Comparison of ENCODE assay signal across 25 mouse cellular contexts in the genomic region with DNA sequence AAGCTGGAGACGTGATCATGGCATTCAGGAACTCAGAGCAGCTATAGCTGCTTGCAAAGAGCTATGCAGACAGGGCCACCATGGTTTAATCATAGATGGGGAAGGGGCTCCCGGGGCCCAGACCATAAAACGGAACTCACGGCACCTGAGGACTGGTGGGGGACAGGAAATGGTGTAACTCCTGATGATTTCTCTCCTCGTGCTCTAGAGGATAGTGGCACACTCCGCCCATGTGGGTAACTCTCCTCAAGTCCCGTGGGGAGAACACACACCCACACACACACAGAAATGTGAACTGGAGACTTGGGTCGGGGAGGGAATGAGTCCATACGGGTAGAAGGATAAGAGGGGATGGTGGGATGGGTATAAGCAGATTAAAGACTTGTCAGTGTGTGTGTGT. TPM values are rescaled to one million over a fixed set of nuclear protein-coding genes. Genes with fewer than 3 reads are reported as not detected.
A peak's percentile ranks its signal among the peaks of the same experiment; 100 is the strongest.
DNase-seq lines count a peak whose midpoint lies in the region; ATAC-seq lines count a peak whose summit lies in the region.
"Had no signal": no experiment of that assay in that cellular context is flagged by ENCODE, and none has a peak within 500 bp of the region (broad histone marks: within the 10 kb centered on the region; RNA-seq: fewer than 3 reads in every experiment).

No protein-coding gene starts in this region.

- no peaks in the 10 kb centered on the region for H3K9me3 ChIP-seq in embryonic facial prominence, embryonic 12.5 days
- H3K9me3 ChIP-seq in embryonic facial prominence, embryonic 10.5 days: no peaks in the 10 kb centered on the region
- H3K9me3 ChIP-seq in forebrain, embryonic 12.5 days: no peaks in the 10 kb centered on the region
- H3K9me3 ChIP-seq: G1E had no signal

- no peak overlapping the region for H3K4me2 ChIP-seq in embryonic facial prominence, embryonic 12.5 days (replicated peaks)
- H3K4me2 ChIP-seq in forebrain, embryonic 12.5 days: no peak overlapping the region

- no peaks in the 10 kb centered on the region for H3K4me1 ChIP-seq in embryonic facial prominence, embryonic 12.5 days
- no peaks in the 10 kb centered on the region for H3K4me1 ChIP-seq in embryonic facial prominence, embryonic 10.5 days
- no peaks in the 10 kb centered on the region for H3K4me1 ChIP-seq in forebrain, embryonic 12.5 days

- 83% methylated on average over 9 of the region's 9 CpGs for WGBS in embryonic facial prominence, embryonic 12.5 days
- 85% methylated on average over 9 of the region's 9 CpGs for WGBS in embryonic facial prominence, embryonic 10.5 days
- 86% methylated on average over 9 of the region's 9 CpGs for WGBS in forebrain, embryonic 12.5 days

- DNase-seq in embryonic facial prominence, embryonic 10.5 days (ENCODE audit: low spot score): no peak
- DNase-seq in ES-CJ7 (ENCODE audit: low read depth, low spot score): peak; percentile 36
- peak; percentile 84 for DNase-seq in R1 (ENCODE audit: low read depth, low spot score)
- peak; percentile 52 for DNase-seq in ZHBTc4 (ENCODE audit: low read depth, low spot score)
- DNase-seq in cerebellum, adult 11 months: no peak
- no peak for DNase-seq in left cerebral cortex, adult 11 months (ENCODE audit: low spot score)
- DNase-seq: adrenal gland, adult 2 months; adrenal gland, adult 8-10 months; adrenal gland, postnatal 10 days; adrenal gland, postnatal 14 days; adrenal gland, postnatal 25 days; adrenal gland, postnatal 36 days; B cell, adult 2 months; cerebellum, adult 11-12 months; cerebellum, adult 18-20 months; cerebellum, adult 2 months; cerebellum, adult 8-10 months; cerebellum, adult 9-10 months had no signal

- no peaks in the 10 kb centered on the region for H3K36me3 ChIP-seq in embryonic facial prominence, embryonic 12.5 days
- no peaks in the 10 kb centered on the region for H3K36me3 ChIP-seq in embryonic facial prominence, embryonic 10.5 days (replicated peaks)
- H3K36me3 ChIP-seq in forebrain, embryonic 12.5 days (replicated peaks): no peaks in the 10 kb centered on the region
- H3K36me3 ChIP-seq: G1E had no signal

- no peaks in the 10 kb centered on the region for H3K27me3 ChIP-seq in embryonic facial prominence, embryonic 12.5 days
- H3K27me3 ChIP-seq in embryonic facial prominence, embryonic 10.5 days (replicated peaks; ENCODE audit: low read depth, poor library complexity, severe bottlenecking): no peaks in the 10 kb centered on the region
- no peaks in the 10 kb centered on the region for H3K27me3 ChIP-seq in forebrain, embryonic 12.5 days
- H3K27me3 ChIP-seq: CH12.LX, Patski had no signal

- no peak overlapping the region for H3K9ac ChIP-seq in embryonic facial prominence, embryonic 12.5 days
- H3K9ac ChIP-seq in forebrain, embryonic 12.5 days: no peak overlapping the region

- no peak overlapping the region for H3K27ac ChIP-seq in embryonic facial prominence, embryonic 12.5 days
- H3K27ac ChIP-seq in embryonic facial prominence, embryonic 10.5 days (replicated peaks): no peak overlapping the region
- no peak overlapping the region for H3K27ac ChIP-seq in forebrain, embryonic 12.5 days

- ATAC-seq in embryonic facial prominence, embryonic 12.5 days (ENCODE audit: insufficient number of reproducible peaks, insufficient read depth, low FRiP score, low TSS enrichment): 0 out of 2 replicates have a peak, but pooled peaks have one; percentile 22
- ATAC-seq in forebrain, embryonic 12.5 days (ENCODE audit: low FRiP score): no peak
- ATAC-seq: activated CD4-positive, CD25-positive, alpha-beta regulatory T cell, adult 4 months; CD4-positive, CD25-positive, alpha-beta regulatory T cell, adult 4 months; Patski had no signal

- H3K4me3 ChIP-seq in embryonic facial prominence, embryonic 12.5 days: no peak overlapping the region
- H3K4me3 ChIP-seq in embryonic facial prominence, embryonic 10.5 days: no peak overlapping the region
- no peak overlapping the region for H3K4me3 ChIP-seq in forebrain, embryonic 12.5 days (replicated peaks)

RNA-seq across cellular contexts. Expression of a gene that starts 20.2 kb away (rescaled TPM):
- polyA plus RNA-seq in embryonic facial prominence, embryonic 12.5 days (2016; fragmentation: Nextera tagmentation; extraction: Ambion mirVana): 3.4 and 3.7 TPM in 2 replicates
- polyA plus RNA-seq in embryonic facial prominence, embryonic 10.5 days (2016; fragmentation: Nextera tagmentation; extraction: Ambion mirVana): 0.59 and 0.74 TPM in 2 replicates
- 2.7 and 2.9 TPM in 2 replicates for polyA plus RNA-seq in forebrain, embryonic 12.5 days (2016; fragmentation: Nextera tagmentation; extraction: Ambion mirVana)

Comparison
In these comparisons a context has a peak if more than half of its experiments do, and no peak if none do; other contexts are left out.
1. DNase-seq: peak in ES-CJ7 (single experiment), R1 (single experiment) and ZHBTc4 (single experiment); none in embryonic facial prominence, embryonic 10.5 days (single experiment), cerebellum, adult 11 months (single experiment) and left cerebral cortex, adult 11 months (single experiment).